In the genomic region with DNA sequence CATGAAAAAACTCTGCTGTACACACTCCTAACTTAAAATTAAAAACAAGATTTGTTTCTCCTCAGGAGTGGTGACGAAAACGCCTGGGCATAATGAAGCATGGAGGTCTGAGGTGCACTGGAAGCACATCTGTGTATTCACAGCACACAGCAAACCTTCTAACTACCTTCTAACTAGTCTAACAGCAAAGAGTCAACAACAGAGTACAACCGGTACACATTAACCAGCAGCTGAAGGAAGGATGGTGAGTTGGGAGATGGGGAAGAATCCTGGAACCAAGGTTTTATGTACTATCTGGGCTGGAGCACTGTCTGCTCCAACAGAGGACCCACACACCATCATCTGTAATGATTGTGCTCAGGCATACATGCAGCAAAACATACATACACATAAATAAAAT, we compare ENCODE assay signal across 19 mouse cellular contexts.
A peak's percentile ranks its signal among the peaks of the same experiment; 100 is the strongest.
DNase-seq lines count a peak whose midpoint lies in the region; ATAC-seq and TF ChIP-seq lines count a peak whose summit lies in the region.
"Had no signal": no experiment of that assay in that cellular context is flagged by ENCODE, and none has a peak within 500 bp of the region (broad histone marks: within the 10 kb centered on the region; RNA-seq: fewer than 3 reads in every experiment).

No protein-coding gene starts in this region.

- H3K9me3 ChIP-seq in hindbrain, embryonic 14.5 days (ENCODE audit: control insufficient read depth, low read length) = no peaks in the 10 kb centered on the region
- no peaks in the 10 kb centered on the region for H3K9me3 ChIP-seq in hindbrain, postnatal 0 days (ENCODE audit: low read length)
- no peaks in the 10 kb centered on the region for H3K9me3 ChIP-seq in kidney, embryonic 16.5 days (ENCODE audit: low read length)
- H3K9me3 ChIP-seq in midbrain, embryonic 15.5 days = no peaks in the 10 kb centered on the region
- no peaks in the 10 kb centered on the region for H3K9me3 ChIP-seq in midbrain, embryonic 11.5 days (ENCODE audit: control insufficient read depth, low read length)
- H3K9me3 ChIP-seq: forebrain, embryonic 10.5 days; G1E; heart, embryonic 10.5 days; hindbrain, embryonic 13.5 days had no signal

- no peaks in the 10 kb centered on the region for H3K27me3 ChIP-seq in hindbrain, embryonic 14.5 days (ENCODE audit: control insufficient read depth, insufficient read depth, low read length)
- H3K27me3 ChIP-seq in hindbrain, postnatal 0 days (ENCODE audit: insufficient read depth, low read length) = no peaks in the 10 kb centered on the region
- H3K27me3 ChIP-seq in kidney, embryonic 16.5 days (ENCODE audit: insufficient read depth, low read length) = no peaks in the 10 kb centered on the region
- no peaks in the 10 kb centered on the region for H3K27me3 ChIP-seq in midbrain, embryonic 15.5 days (replicated peaks)
- H3K27me3 ChIP-seq in midbrain, embryonic 11.5 days (ENCODE audit: control insufficient read depth, insufficient read depth, low read length) = no peaks in the 10 kb centered on the region
- H3K27me3 ChIP-seq: hindbrain, embryonic 13.5 days had no signal

- no peaks in the 10 kb centered on the region for H3K36me3 ChIP-seq in hindbrain, embryonic 14.5 days (replicated peaks; ENCODE audit: control insufficient read depth, insufficient read depth)
- H3K36me3 ChIP-seq in hindbrain, postnatal 0 days (ENCODE audit: insufficient read depth, low read length) = no peaks in the 10 kb centered on the region
- H3K36me3 ChIP-seq in kidney, embryonic 16.5 days (ENCODE audit: insufficient read depth, low read length) = no peaks in the 10 kb centered on the region
- no peaks in the 10 kb centered on the region for H3K36me3 ChIP-seq in midbrain, embryonic 15.5 days (replicated peaks)
- no peaks in the 10 kb centered on the region for H3K36me3 ChIP-seq in midbrain, embryonic 11.5 days (ENCODE audit: control insufficient read depth, insufficient read depth, low read length)
- H3K36me3 ChIP-seq: forebrain, embryonic 10.5 days; heart, embryonic 10.5 days; hindbrain, embryonic 13.5 days had no signal

- no peak for ATAC-seq in hindbrain, embryonic 14.5 days (ENCODE audit: low FRiP score)
- ATAC-seq in hindbrain, postnatal 0 days = no peak
- no peak for ATAC-seq in kidney, embryonic 16.5 days (ENCODE audit: low FRiP score, low TSS enrichment)
- ATAC-seq in midbrain, embryonic 15.5 days (replicated peaks) = no peak
- no peak for ATAC-seq in midbrain, embryonic 11.5 days (ENCODE audit: low FRiP score)
- ATAC-seq: activated CD4-positive, CD25-positive, alpha-beta regulatory T cell, adult 4 months; forebrain, postnatal 0 days had no signal

- no peak overlapping the region for H3K9ac ChIP-seq in hindbrain, embryonic 14.5 days
- no peak overlapping the region for H3K9ac ChIP-seq in hindbrain, postnatal 0 days (replicated peaks; ENCODE audit: low read length)
- H3K9ac ChIP-seq in kidney, embryonic 16.5 days (replicated peaks; ENCODE audit: low read length) = no peak overlapping the region
- no peak overlapping the region for H3K9ac ChIP-seq in midbrain, embryonic 15.5 days
- H3K9ac ChIP-seq in midbrain, embryonic 11.5 days (ENCODE audit: low read length) = no peak overlapping the region
- H3K9ac ChIP-seq: forebrain, postnatal 0 days; hindbrain, embryonic 13.5 days had no signal

- TF ChIP-seq CTCF in hindbrain, postnatal 0 days (IDR thresholded peaks at IDR 0.05; ENCODE audit: low read depth) = no peak

- no peak overlapping the region for H3K4me3 ChIP-seq in hindbrain, embryonic 14.5 days (replicated peaks; ENCODE audit: low read length)
- H3K4me3 ChIP-seq in hindbrain, postnatal 0 days (ENCODE audit: low read length) = no peak overlapping the region
- no peak overlapping the region for H3K4me3 ChIP-seq in kidney, embryonic 16.5 days (ENCODE audit: low read length)
- H3K4me3 ChIP-seq in midbrain, embryonic 15.5 days = no peak overlapping the region
- H3K4me3 ChIP-seq in midbrain, embryonic 11.5 days (ENCODE audit: low read depth, low read length) = no peak overlapping the region
- H3K4me3 ChIP-seq: forebrain, embryonic 10.5 days; heart, embryonic 10.5 days; hindbrain, embryonic 13.5 days had no signal

- H3K27ac ChIP-seq in hindbrain, embryonic 14.5 days = peak overlapping the region; percentile 34; the same call in 1 of the 2 replicates
- H3K27ac ChIP-seq in hindbrain, postnatal 0 days = no peak overlapping the region
- peak overlapping the region; percentile 44; the same call in 1 of the 2 replicates for H3K27ac ChIP-seq in kidney, embryonic 16.5 days (ENCODE audit: low read length)
- H3K27ac ChIP-seq in midbrain, embryonic 15.5 days = 0 out of 2 replicates have a peak overlapping the region, but pooled peaks have one; percentile 65
- no peak overlapping the region for H3K27ac ChIP-seq in midbrain, embryonic 11.5 days (ENCODE audit: low read depth, low read length)
- H3K27ac ChIP-seq: forebrain, embryonic 10.5 days; heart, embryonic 10.5 days had no signal

- no peak for DNase-seq in hindbrain, embryonic 14.5 days (ENCODE audit: low spot score)
- no peak for DNase-seq in hindbrain, postnatal 0 days (ENCODE audit: low spot score)
- no peak for DNase-seq in kidney, adult 11 months
- no peak for DNase-seq in midbrain, embryonic 11.5 days (ENCODE audit: low spot score, missing footprints)
- DNase-seq in yolk sac, embryonic 10.5 days (ENCODE audit: low spot score) = peak; percentile 38
- no peak for DNase-seq in right cerebral cortex, adult 2 months (ENCODE audit: low spot score in 2 of 2)
- DNase-seq: adrenal gland, postnatal 10 days; cerebellum, adult 9-11 months; forebrain, postnatal 0 days; midbrain, embryonic 14.5 days; right cerebral cortex, postnatal 25 days; thymus, postnatal 36 days had no signal

- 0 out of 2 replicates have a peak, but pooled peaks cover 8% of the 10 kb centered on the region for H3K4me1 ChIP-seq in hindbrain, embryonic 14.5 days (replicated peaks; ENCODE audit: control insufficient read depth, insufficient read depth, low read length)
- H3K4me1 ChIP-seq in hindbrain, postnatal 0 days (ENCODE audit: insufficient read depth, low read length) = no peaks in the 10 kb centered on the region
- peaks cover 18% of the 10 kb centered on the region; the same call in 1 of the 2 replicates for H3K4me1 ChIP-seq in kidney, embryonic 16.5 days (ENCODE audit: insufficient read depth, low read length)
- H3K4me1 ChIP-seq in midbrain, embryonic 15.5 days = peaks cover 10% of the 10 kb centered on the region
- no peaks in the 10 kb centered on the region for H3K4me1 ChIP-seq in midbrain, embryonic 11.5 days (ENCODE audit: control insufficient read depth, insufficient read depth, low read length)
- H3K4me1 ChIP-seq: heart, embryonic 10.5 days had no signal

- WGBS in hindbrain, embryonic 14.5 days = 91% methylated on average over 3 of the region's 3 CpGs
- 88% methylated on average over 3 of the region's 3 CpGs for WGBS in hindbrain, postnatal 0 days
- WGBS in kidney, embryonic 16.5 days = 76% methylated on average over 3 of the region's 3 CpGs
- WGBS in midbrain, embryonic 15.5 days = 93% methylated on average over 3 of the region's 3 CpGs
- 90% methylated on average over 3 of the region's 3 CpGs for WGBS in midbrain, embryonic 11.5 days

- H3K4me2 ChIP-seq in hindbrain, embryonic 14.5 days (replicated peaks) = no peak overlapping the region
- H3K4me2 ChIP-seq in hindbrain, postnatal 0 days (ENCODE audit: low read depth, low read length) = no peak overlapping the region
- H3K4me2 ChIP-seq in kidney, embryonic 16.5 days (replicated peaks; ENCODE audit: low read depth, low read length) = no peak overlapping the region
- H3K4me2 ChIP-seq in midbrain, embryonic 15.5 days = no peak overlapping the region
- H3K4me2 ChIP-seq in midbrain, embryonic 11.5 days = no peak overlapping the region
- H3K4me2 ChIP-seq: hindbrain, embryonic 13.5 days had no signal

Comparison
In these comparisons a context has a peak if more than half of its experiments do, and no peak if none do; other contexts are left out.
1. H3K27ac ChIP-seq: peak in hindbrain, embryonic 14.5 days (single experiment), kidney, embryonic 16.5 days (single experiment) and midbrain, embryonic 15.5 days (single experiment); none in hindbrain, postnatal 0 days (single experiment) and midbrain, embryonic 11.5 days (single experiment).